19 mouse cellular contexts compared by ENCODE assay signal in genomic region chr5:88835958-88836357, GRCm38 (mm10). TPM values are rescaled to one million over a fixed set of nuclear protein-coding genes. Genes with fewer than 3 reads are reported as not detected.
"Had no signal": no experiment of that assay in that cellular context is flagged by ENCODE, and none has a peak within 500 bp of the region (broad histone marks: within the 10 kb centered on the region; RNA-seq: fewer than 3 reads in every experiment).

No protein-coding gene starts in this region.

- H3K27ac ChIP-seq: limb, embryonic 15.5 days; liver, embryonic 13.5 days; lung, embryonic 15.5 days; macrophage; neural tube, embryonic 12.5 days; stomach, embryonic 15.5 days had no signal

- H3K27me3 ChIP-seq: limb, embryonic 15.5 days; liver, embryonic 13.5 days; lung, embryonic 15.5 days; megakaryocyte, embryonic 14.5 days; neural tube, embryonic 12.5 days; stomach, embryonic 15.5 days had no signal

- H3K4me2 ChIP-seq: limb, embryonic 15.5 days; liver, embryonic 13.5 days; lung, embryonic 15.5 days; midbrain, embryonic 11.5 days; neural tube, embryonic 12.5 days; stomach, embryonic 15.5 days had no signal

- H3K9ac ChIP-seq: limb, embryonic 15.5 days; liver, embryonic 13.5 days; lung, embryonic 15.5 days; neural tube, embryonic 12.5 days; stomach, embryonic 15.5 days had no signal

- DNase-seq: liver, embryonic 13.5 days; lung, adult 2 months; lung, postnatal 14 days; lung, postnatal 36 days; midbrain, embryonic 14.5 days; retina, postnatal 1 day; right cerebral cortex, adult 18-20 months; spleen, adult 18-20 months; thymus, adult 18-20 months; thymus, postnatal 14 days; thymus, postnatal 36 days had no signal

- H3K9me3 ChIP-seq: limb, embryonic 15.5 days; liver, embryonic 13.5 days; lung, embryonic 15.5 days; megakaryocyte, embryonic 14.5 days; neural tube, embryonic 12.5 days; stomach, embryonic 15.5 days had no signal

- H3K4me3 ChIP-seq: limb, embryonic 15.5 days; liver, embryonic 13.5 days; lung, embryonic 15.5 days; megakaryocyte, embryonic 14.5 days; neural tube, embryonic 12.5 days; stomach, embryonic 15.5 days had no signal

- H3K4me1 ChIP-seq: limb, embryonic 15.5 days; liver, embryonic 13.5 days; lung, embryonic 15.5 days; megakaryocyte, embryonic 14.5 days; neural tube, embryonic 12.5 days; stomach, embryonic 15.5 days had no signal

- H3K36me3 ChIP-seq: limb, embryonic 15.5 days; liver, embryonic 13.5 days; lung, embryonic 15.5 days; neural tube, embryonic 12.5 days; stomach, embryonic 15.5 days had no signal

- ATAC-seq: lung, postnatal 0 days had no signal

RNA-seq across cellular contexts. Expression of gene Slc4a4, which starts 50.7 kb away (rescaled TPM):
- polyA plus RNA-seq: macrophage had no signal
